Mouse (Mus musculus) intestine, embryonic 14.5 days (tissue): ENCODE results near the gene Arrdc5. TPM values are rescaled to one million over a fixed set of nuclear protein-coding genes. Genes with fewer than 3 reads are reported as not detected.

Experiments used
- ATAC-seq: fragments of 200-750 bp; cut with Nextera tagmentation; replicated peaks from 2 replicates; pipeline ENCODE4 v1.8.0; 2017; ENCODE audit warnings: low read depth, moderate number of reproducible peaks, moderate TSS enrichment, moderate library complexity; ENCODE audit not compliant: low FRiP score, low TSS enrichment
- DNase-seq: peaks from one replicate; pipeline ENCODE4 v3.0.0-alpha.2; 2018; ENCODE audit warnings: low spot score
- H3K27ac ChIP-seq: fragments of 300-500 bp; sonication (generic); 2 replicates; pipeline ENCODE4 v1.5.1; 2014; ENCODE audit warnings: low read depth, mild to moderate bottlenecking, control low read depth
- H3K27me3 ChIP-seq: fragments of 300-500 bp; sonication (generic); replicated peaks from 2 replicates; pipeline ENCODE4 v1.6.1; 2014; ENCODE audit warnings: low read length, control low read depth; ENCODE audit not compliant: control insufficient read depth, insufficient read depth
- H3K36me3 ChIP-seq: fragments of 300-500 bp; sonication (generic); 2 replicates; pipeline ENCODE4 v1.6.1; 2014; ENCODE audit warnings: low read length, control low read depth; ENCODE audit not compliant: control insufficient read depth, insufficient read depth
- H3K4me1 ChIP-seq: fragments of 300-500 bp; sonication (generic); replicated peaks from 2 replicates; pipeline ENCODE4 v1.6.1; 2014; ENCODE audit warnings: low read length, control low read depth, mixed read lengths; ENCODE audit not compliant: control insufficient read depth, insufficient read depth
- H3K4me2 ChIP-seq: fragments of 300-500 bp; sonication (generic); 2 replicates; pipeline ENCODE4 v1.6.1; 2014; ENCODE audit warnings: low read length
- H3K4me3 ChIP-seq: fragments of 300-500 bp; sonication (generic); 2 replicates; pipeline ENCODE4 v1.5.1; 2014; ENCODE audit warnings: low read depth, low read length, control low read depth, mixed read lengths
- H3K9ac ChIP-seq: fragments of 300-500 bp; sonication (generic); 2 replicates; pipeline ENCODE4 v1.6.1; 2014; ENCODE audit warnings: mild to moderate bottlenecking, low read length
- H3K9me3 ChIP-seq: fragments of 300-500 bp; sonication (generic); 2 replicates; pipeline ENCODE4 v1.6.1; 2016; ENCODE audit warnings: low read length, control low read depth; ENCODE audit not compliant: control insufficient read depth
- WGBS: fragments of 180-500 bp; shearing (Covaris S2); extraction: QIAGEN DNeasy Blood & Tissue Kit; methylation state at CpG from one replicate; pipeline ENCODE4 v1.1.7; 2014; 5-methylcytosine and 5-hydroxymethylcytosine counted together
- polyA plus RNA-seq: library from polyadenylated mRNA; unstranded; fragments of >200 nt; fragmentation: Nextera tagmentation; extraction: Ambion mirVana; gene quantifications from 2 replicates; pipeline ENCODE4 v1.2.1, GENCODE M21; 2014

Gene Arrdc5
- polyA plus RNA-seq, 1 experiment from 2014 or later: not detected

DNA sequence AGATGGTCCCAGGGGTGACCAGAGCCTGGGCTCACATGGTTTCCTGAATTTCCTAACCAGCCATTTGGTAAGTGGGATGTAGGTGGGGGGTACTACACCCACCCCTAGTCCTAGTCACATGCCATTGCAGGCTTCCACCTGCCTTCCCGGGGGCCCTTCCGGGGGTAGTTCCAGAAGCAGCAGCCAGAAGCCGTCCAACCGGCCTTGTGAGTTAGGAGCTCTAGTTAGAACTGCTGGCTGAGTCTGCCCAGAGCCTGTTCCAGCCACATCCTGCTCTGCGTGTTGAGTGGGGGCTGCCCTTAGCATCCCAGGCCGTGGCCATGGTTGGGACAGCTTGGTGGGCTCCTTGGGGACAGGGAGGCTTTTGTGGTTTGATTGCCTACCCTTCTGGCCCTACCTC lies 8.0 kb upstream of the Arrdc5 start:
- Histone ChIP-seq H3K27me3 (no peaks in the 10 kb centered on the region), H3K27ac (peak overlapping the region; percentile 33; the same call in 1 of the 2 replicates), H3K4me2 (peak overlapping the region; percentile 99; the same call in 1 of the 2 replicates), H3K36me3 (peaks cover 76% of the 10 kb centered on the region), H3K4me1 (peaks cover 40% of the 10 kb centered on the region), H3K9ac (no peak overlapping the region), H3K9me3 (no peaks in the 10 kb centered on the region), H3K4me3 (0 out of 2 replicates have a peak overlapping the region, but pooled peaks have one; percentile 6)
- DNase-seq (peak; percentile 65), ATAC-seq (0 out of 2 replicates have a peak, but pooled peaks have one; percentile 4)
- WGBS: 58% methylated on average over 6 of the region's 6 CpGs

DNA sequence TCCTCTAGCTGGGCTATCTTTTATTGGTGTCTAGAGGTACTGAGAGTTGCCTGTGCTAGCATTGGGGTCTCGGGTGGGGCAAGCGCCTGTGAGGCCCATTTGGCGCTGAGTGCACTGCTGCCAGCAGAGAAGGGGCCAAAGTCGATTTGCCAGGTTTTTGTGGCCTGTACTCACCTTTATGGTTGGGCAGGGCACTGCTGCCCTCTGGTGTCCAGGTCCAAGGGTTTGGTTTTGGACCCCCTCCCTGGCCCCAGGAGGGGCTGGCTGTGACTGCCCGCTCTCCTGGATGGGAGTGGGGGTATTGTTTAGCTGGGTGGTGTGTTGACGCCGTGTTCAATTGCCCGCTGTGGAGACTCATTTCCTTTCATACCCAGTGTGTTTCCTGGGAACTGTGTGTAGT lies 5.7 kb upstream of the Arrdc5 start:
- DNase-seq (no peak), ATAC-seq (no peak)
- peaks cover 54% of the 10 kb centered on the region for H3K36me3 ChIP-seq
- peak overlapping the region; percentile 99 for H3K4me2 ChIP-seq
- no peak overlapping the region for H3K9ac ChIP-seq
- 62% methylated on average over 8 of the region's 8 CpGs for WGBS
- no peaks in the 10 kb centered on the region for H3K9me3 ChIP-seq
- peaks cover 46% of the 10 kb centered on the region for H3K4me1 ChIP-seq
- H3K4me3 ChIP-seq: peak overlapping the region; percentile 86
- H3K27ac ChIP-seq: no peak overlapping the region; the same call in 1 of the 2 replicates
- H3K27me3 ChIP-seq: no peaks in the 10 kb centered on the region

DNA sequence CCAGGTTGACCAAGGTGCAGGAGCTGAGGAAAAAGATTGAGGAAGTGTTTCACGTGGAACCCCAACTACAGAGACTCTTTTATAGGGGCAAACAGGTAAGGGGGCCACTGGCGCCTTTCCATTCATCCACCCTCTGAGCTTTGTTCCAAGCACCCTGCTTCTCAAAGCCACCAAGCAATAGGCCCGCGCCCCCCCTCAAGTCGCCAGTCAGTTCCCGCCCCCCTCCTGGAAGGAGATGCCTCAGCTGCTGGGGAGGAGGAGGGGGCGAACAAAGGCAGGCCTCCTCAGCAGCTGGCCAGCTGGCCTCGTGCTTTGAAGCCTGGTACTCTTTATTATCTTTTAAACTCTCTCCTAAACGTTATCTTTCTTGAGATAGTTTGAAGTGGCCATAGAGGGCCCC lies 5.1 kb upstream of the Arrdc5 start:
- ATAC-seq: no peak
- Histone ChIP-seq H3K27me3 (no peaks in the 10 kb centered on the region), H3K36me3 (peaks cover 47% of the 10 kb centered on the region), H3K9me3 (no peaks in the 10 kb centered on the region), H3K4me3 (peak overlapping the region; percentile 86), H3K9ac (peak overlapping the region; percentile 83), H3K4me2 (peak overlapping the region; percentile 99), H3K27ac (peak overlapping the region; percentile 34; the same call in 1 of the 2 replicates), H3K4me1 (peaks cover 46% of the 10 kb centered on the region)
- WGBS: 20% methylated on average over 9 of the region's 9 CpGs
- no peak for DNase-seq

DNA sequence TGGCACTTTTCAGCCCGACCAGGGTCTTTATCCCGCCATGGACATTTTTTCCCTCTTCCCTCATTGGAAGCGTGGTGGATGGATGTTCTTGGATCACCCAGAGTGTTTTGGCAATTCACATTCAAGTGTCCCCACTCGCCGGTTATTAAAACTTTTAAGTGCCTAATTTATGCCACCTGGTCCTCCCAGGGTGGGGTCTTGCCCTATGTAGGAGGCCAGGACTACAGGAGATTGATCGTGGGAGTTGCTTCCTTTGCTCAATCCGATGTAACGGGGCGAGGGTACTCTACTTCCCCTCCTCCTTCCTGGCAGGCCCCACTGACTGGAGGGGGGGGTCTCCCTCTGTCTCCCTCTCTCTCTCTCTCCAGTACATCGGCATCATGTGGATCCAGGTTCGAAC lies 4.6 kb upstream of the Arrdc5 start:
- Histone ChIP-seq H3K4me3 (peak overlapping the region; percentile 86), H3K4me2 (peak overlapping the region; percentile 99), H3K36me3 (peaks cover 43% of the 10 kb centered on the region), H3K9ac (peak overlapping the region; percentile 83), H3K27me3 (no peaks in the 10 kb centered on the region), H3K4me1 (peaks cover 46% of the 10 kb centered on the region), H3K27ac (peak overlapping the region; percentile 93; the same call in 1 of the 2 replicates), H3K9me3 (no peaks in the 10 kb centered on the region)
- WGBS: 6% methylated on average over 11 of the region's 11 CpGs
- peak; percentile 65 for DNase-seq
- no peak for ATAC-seq

DNA sequence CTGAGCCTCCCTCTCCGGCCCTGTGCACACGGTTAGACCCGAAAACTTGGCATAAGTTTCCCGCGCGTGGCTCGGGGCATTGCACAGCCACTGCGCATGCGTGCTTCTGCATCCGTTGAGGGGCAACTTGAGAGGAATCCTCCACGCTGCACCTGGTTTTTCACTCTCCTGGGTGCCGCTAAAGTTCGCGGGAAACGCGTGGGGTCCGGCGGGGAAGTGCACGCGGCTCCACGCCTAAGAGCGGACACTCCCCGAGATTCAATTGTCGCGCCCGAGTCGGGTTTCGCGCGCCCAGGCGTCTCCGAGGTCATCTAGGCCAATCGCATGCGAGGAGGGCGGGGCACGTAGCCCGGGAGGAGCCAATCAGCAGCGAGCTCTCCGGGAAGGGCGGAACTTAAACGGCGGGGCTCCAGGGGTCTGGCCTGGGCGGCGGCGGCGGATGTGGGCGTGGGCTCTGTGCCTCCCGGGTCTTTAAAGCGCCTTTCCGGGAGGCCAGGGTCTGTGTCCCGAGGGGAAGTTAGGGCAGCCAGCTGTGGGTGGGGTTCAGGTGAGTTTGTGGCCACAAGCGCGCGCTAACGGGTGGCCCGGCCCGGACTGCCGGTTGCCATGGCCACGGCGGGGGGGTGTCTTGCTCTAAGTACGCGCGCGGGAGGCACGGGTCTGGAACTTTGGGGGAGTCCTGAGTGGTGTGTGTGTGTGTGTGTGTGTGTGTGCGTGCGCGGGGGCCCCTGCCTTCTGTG lies 3.9 kb upstream of the Arrdc5 start:
- H3K9ac ChIP-seq: peak overlapping the region; percentile 83
- peak; percentile 90 for ATAC-seq
- WGBS: under 1% methylated on average over 66 of the region's 68 CpGs
- peak overlapping the region; percentile 93 for H3K27ac ChIP-seq
- no peaks in the 10 kb centered on the region for H3K9me3 ChIP-seq
- peak overlapping the region; percentile 99 for H3K4me2 ChIP-seq
- peak; percentile 98 for DNase-seq
- peak overlapping the region; percentile 86 for H3K4me3 ChIP-seq
- peaks cover 46% of the 10 kb centered on the region for H3K4me1 ChIP-seq
- no peaks in the 10 kb centered on the region for H3K27me3 ChIP-seq
- H3K36me3 ChIP-seq: peaks cover 36% of the 10 kb centered on the region

DNA sequence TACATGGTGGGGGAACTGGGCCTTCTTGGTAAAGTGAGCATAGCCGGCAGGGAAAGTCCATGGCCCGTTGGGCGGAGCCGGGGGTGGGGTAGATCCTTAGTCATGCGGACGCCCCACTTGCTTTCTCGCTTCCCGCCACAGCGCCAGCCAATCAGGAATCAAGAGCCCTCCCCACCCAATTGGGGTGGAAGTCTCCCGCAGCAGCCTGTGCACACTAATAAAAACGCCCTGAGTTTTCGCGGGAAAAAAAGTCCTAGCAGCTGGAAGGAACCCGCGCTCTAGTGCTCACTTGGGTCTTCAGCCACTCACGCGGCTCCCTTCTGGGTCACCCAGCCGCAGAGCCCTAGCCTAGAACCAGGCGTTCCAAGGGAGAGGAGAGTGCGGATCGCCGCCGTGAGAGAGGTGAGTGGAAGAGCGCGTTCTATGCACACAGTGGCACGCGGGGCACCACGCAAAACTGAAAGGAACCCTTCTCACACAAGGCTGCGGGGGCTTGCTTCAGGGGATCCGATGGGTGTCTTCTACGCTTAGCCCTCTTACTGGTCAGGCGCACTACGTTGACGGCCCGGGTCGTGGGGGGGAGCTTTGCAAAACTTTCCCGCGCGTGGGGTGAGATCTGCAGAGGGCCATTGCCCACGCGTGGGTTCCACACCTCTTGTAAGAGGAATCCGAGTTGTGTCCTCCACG lies 3.2 kb upstream of the Arrdc5 start, which contains the start of gene Uhrf1:
Gene Uhrf1, plus strand, starts transcription at position 162 of the 687 bp plus-strand sequence.
- Histone ChIP-seq H3K36me3 (peaks cover 29% of the 10 kb centered on the region), H3K4me1 (peaks cover 43% of the 10 kb centered on the region), H3K27me3 (no peaks in the 10 kb centered on the region), H3K4me3 (peak within 1 kb of the TSS; percentile 86), H3K9me3 (no peaks in the 10 kb centered on the region), H3K9ac (peak within 1 kb of the TSS; percentile 83), H3K4me2 (peak within 1 kb of the TSS; percentile 99), H3K27ac (peak within 1 kb of the TSS; percentile 93)
- under 1% methylated on average over 43 of the region's 43 CpGs for WGBS
- peak; percentile 77 for ATAC-seq
- DNase-seq: peak; percentile 88

DNA sequence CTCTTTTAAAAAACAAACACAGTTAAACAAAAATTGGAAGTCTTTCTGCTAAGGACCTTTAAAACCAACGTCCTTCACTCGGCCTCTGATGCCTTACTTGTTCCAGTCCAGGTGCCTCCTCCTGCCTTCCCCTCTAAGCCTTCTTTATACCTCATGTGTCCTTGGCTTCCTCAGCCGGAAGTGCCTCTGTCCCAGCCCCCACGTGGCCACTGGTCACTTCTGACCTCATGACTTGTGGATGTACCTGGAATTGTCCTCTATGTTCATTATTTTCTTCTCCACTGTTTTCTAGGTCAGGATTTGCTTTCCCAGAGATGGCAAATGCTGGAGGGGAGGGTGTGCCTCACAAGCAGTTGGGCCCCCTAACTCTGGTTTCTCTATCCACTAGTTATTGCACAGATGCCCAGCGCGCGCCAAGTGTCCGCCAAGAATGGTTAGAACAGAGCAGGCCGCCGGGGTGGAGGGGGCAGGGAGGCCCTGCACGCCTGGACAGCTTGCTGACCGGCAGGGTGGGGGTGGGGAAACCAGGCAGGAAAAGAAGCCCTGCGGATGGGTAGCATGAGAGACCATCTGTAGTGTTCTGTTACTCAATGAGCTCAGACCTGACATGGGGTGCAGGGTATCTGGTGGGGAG lies 2.4 kb upstream of the Arrdc5 start:
- Histone ChIP-seq H3K4me2 (peak overlapping the region; percentile 99), H3K36me3 (peaks cover 22% of the 10 kb centered on the region), H3K27ac (peak overlapping the region; percentile 93), H3K27me3 (no peaks in the 10 kb centered on the region), H3K4me1 (peaks cover 35% of the 10 kb centered on the region), H3K4me3 (no peak overlapping the region), H3K9me3 (no peaks in the 10 kb centered on the region), H3K9ac (peak overlapping the region; percentile 14; the same call in 1 of the 2 replicates)
- ATAC-seq: peak; percentile 6; the same call in 1 of the 2 replicates
- 21% methylated on average over 13 of the region's 13 CpGs for WGBS
- peak; percentile 65 for DNase-seq

DNA sequence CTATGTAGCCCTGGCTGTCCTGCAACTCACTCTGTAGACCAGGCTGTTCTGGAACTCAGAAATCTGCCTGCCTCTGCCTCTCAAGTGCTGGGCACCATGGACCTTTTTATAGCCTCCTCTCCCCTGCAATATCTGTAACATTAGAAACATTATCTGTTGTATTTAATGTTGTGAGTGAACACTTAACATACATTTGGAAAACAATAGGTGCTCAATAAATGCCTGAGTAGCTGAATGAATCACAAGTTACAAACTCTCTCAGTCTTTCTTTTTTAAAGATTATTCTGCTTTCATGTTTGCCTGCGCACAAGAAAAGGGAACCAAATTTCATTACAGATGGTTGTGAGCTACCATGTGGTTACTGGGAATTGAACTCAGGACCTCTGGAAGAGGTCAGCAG lies 1.8 kb downstream of the Arrdc5 start:
- no peak for DNase-seq
- no peak overlapping the region for H3K4me2 ChIP-seq
- H3K4me3 ChIP-seq: no peak overlapping the region
- H3K27ac ChIP-seq: no peak overlapping the region
- 97% methylated on average over 1 of the region's 1 CpGs for WGBS
- H3K9ac ChIP-seq: no peak overlapping the region
- peaks cover 6% of the 10 kb centered on the region for H3K4me1 ChIP-seq
- ATAC-seq: no peak
- H3K9me3 ChIP-seq: no peaks in the 10 kb centered on the region
- no peaks in the 10 kb centered on the region for H3K36me3 ChIP-seq
- H3K27me3 ChIP-seq: no peaks in the 10 kb centered on the region
